Mouse (Mus musculus): ENCODE results near the gene Prtn3.

DNA sequence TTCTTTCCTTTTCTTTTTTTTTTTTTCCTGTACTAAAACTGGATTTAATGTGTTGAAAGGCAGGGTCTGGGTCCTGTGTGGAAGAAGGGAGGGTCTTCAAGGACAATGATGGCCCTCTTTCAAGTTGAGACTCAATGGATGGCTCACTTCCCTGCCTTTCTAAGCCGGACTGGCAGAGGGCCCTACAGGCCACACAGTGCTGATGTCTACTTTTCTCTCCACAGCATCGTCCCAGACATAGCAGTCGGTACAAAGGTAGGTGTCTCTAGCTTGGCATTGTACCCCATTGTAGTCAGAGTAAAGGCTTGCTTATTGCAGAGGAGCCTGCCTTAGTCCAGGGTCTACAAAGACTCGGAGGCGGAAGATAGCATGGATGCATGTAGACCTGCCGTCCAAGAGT, 18.0 kb upstream of the Prtn3 start:
- no peak for TF ChIP-seq CTCF (IDR thresholded peaks at IDR 0.05)
- TF ChIP-seq EP300 (IDR thresholded peaks at IDR 0.05) = no peak
